Mouse (Mus musculus) lung, adult 2 months (tissue): Measurements from ENCODE around the gene Kif26b.

Experiments
- CTCF ChIP-seq: fragments of 200-500 bp; IDR thresholded peaks from 2 replicates; pipeline ENCODE4 v1.5.1; 2011; ENCODE audit warnings: mild to moderate bottlenecking, low read length, control low read depth; ENCODE audit not compliant: insufficient read depth
- POLR2A ChIP-seq: fragments of 200-500 bp; IDR thresholded peaks from 2 replicates; pipeline ENCODE4 v1.6.1; 2011; ENCODE audit warnings: low read depth, mild to moderate bottlenecking, control low read depth, low read length, borderline replicate concordance; ENCODE audit errors: extremely low read depth

DNA sequence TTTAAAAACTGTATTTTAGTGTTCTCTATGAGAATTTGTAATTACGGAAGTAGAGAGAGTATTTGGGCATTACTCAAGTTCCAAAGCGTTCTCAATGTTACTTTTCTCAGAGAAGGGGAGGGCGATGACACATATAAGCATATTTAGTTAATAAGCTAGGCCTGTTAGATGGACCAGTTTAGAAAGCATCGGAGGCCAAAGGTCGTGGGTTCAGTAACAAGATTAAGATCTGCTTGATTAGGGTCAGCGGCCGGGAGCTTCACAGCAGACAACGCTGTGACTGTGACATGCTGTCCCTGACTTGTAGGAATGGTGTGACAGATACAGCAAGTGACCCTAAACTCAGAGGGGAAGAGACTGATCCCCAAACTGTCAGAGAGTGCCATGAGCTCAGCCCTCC lies 174.6 kb downstream of the Kif26b start:
- TF ChIP-seq POLR2A = no peak
- no peak for TF ChIP-seq CTCF
